Mouse (Mus musculus): ENCODE results near the gene Sh3bgrl2.

- TF ChIP-seq MAFK (IDR thresholded peaks at IDR 0.05; ENCODE audit: insufficient read depth, low read depth, low read length) (no peak), ZC3H11A (IDR thresholded peaks at IDR 0.05; ENCODE audit: borderline replicate concordance, low read depth, low read length) (no peak), ZNF384 (IDR thresholded peaks at IDR 0.05; ENCODE audit: low read depth, low read length) (no peak), HCFC1 (IDR thresholded peaks at IDR 0.05; ENCODE audit: borderline replicate concordance, insufficient read depth, low read length) (no peak), CHD2 (IDR thresholded peaks at IDR 0.05; ENCODE audit: low read depth, low read length) (no peak)
These were observed 86.6 kb downstream of the Sh3bgrl2 start for GRCm38 (mm10) chr9:83634703-83635102.
